Mouse (Mus musculus) thymus, postnatal 25 days (tissue): Measurements from ENCODE around the gene Gm20521.

ENCODE experiments used
- DNase-seq: peaks from one replicate; pipeline ENCODE4 v3.0.0; 2022

The Gm20521 gene

GRCm38 (mm10) chr14:54883154-54884021, at the start of gene Gm20521, which contains the start of gene Bcl2l2:
Gm20521 (plus strand) TSS chr14:54883441.
Bcl2l2 (plus strand) TSS chr14:54883377.
- DNase-seq, result peak; percentile 18

DNA sequence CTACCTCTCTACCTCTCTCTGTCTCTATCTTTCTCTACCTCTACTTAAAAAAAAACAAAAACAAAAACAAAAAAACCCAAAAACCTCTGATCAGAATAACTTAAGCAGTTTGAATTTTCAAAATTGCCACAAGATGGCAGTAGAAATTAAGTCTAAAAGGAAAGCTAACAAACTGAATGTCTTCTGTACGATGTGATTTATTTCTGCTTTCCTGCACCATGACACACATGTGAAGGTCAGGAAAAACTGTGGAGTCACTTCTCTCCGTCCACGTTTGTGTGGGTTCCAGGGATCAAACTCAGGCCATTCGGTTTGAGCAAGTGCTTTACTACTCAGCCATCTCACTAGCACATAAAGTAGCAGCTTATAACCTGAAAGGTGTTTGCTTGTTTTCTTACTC, 39.8 kb upstream of the Gm20521 start:
- no peak for DNase-seq

GRCm38 (mm10) chr14:54855726-54856125, 27.5 kb upstream of the Gm20521 start:
- no peak for DNase-seq

GRCm38 (mm10) chr14:54856703-54857102, 26.5 kb upstream of the Gm20521 start:
- no peak for DNase-seq

DNA sequence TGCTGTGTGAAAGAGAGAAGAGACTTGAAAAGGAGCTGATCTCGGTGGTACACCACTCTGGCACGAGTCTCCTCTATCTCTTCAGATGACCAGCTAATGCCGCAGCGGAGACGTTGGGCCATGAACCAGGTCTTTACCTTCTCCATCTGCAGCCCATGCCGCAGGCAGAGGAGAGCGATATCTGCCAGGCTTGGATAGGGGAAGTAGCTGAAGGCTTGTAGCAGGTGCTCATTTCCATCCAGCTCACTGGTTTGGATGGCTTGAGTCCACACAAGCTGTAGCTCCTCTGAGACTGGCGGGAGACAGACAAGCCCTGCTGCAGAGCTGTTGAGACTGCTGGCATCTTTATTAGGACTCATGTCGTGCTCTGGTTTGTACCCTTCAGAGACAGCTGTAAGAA, 25.4 kb upstream of the Gm20521 start:
- no peak for DNase-seq

- DNase-seq, result peak; percentile 68
These were observed 22.7 kb upstream of the Gm20521 start for GRCm38 (mm10) chr14:54860511-54860910.

GRCm38 (mm10) chr14:54863501-54864312, 19.5 kb upstream of the Gm20521 start:
- peak; percentile 83 for DNase-seq

- peak; percentile 13 for DNase-seq
These were observed 18.8 kb upstream of the Gm20521 start for GRCm38 (mm10) chr14:54864313-54865036.

DNA sequence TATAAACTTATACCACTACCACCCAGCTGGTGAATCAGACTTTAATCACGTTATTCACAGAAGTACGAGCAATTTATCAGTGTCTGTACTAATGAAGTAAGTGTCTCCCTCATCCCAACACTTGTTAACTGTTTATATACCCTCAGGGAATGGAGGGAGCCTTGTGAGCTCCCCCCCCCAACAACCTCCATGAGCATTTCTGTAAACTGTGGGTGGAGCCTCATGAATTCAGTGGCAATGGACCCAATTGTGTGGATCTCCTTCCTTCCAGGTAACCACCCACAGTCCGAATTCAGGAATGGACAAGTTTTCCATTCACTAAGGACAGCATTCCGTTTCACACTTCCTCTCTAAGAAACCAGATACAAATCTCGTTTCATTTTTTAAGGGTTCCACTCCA, 17.6 kb upstream of the Gm20521 start:
- no peak for DNase-seq

DNA sequence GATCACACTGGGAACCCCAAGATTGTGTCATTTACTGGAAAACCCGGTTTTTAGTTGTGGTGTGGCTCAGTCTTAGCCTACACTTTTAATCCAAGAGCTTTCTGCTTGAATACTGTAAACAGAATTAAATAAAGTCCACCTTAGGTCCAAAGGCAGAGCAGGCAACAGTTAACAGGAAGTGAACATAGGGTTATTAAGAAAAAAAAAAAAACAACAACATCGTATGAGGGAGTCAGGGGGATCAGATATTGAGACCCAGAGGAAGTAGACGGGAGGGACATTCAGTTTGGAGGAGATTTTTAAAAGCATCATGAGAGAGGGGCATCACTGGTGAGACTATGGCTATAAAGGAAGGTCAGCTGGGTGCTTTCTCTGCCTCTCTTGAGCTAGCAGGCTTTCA, 17.0 kb upstream of the Gm20521 start:
- no peak for DNase-seq

- DNase-seq, result peak; percentile 53
These were observed 16.3 kb upstream of the Gm20521 start for GRCm38 (mm10) chr14:54866936-54867335.

GRCm38 (mm10) chr14:54868026-54868425, 15.2 kb upstream of the Gm20521 start:
- no peak for DNase-seq

GRCm38 (mm10) chr14:54870861-54871260, 12.4 kb upstream of the Gm20521 start, which contains the start of gene Homez:
Homez (minus strand) TSS chr14:54870961.
- DNase-seq, result no peak

DNA sequence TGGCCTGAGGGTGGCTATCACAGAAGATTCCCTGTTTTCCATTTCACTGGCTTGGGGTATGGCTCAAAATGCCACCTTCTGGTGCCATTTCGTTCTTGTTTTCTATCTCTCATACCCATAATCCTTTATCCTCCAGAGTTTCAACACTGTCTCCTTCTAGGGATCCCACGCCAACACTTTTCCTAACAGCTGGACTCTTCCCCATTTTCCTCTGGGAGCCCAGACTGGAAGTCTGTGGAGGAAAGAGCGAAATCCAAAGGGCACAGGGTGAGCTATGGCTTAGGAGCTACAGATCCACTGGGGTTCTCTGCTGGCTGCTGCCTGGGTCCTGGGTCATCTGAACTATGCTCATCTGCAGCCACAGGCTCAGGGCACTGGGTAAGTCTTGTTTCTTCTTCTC, 9.1 kb upstream of the Gm20521 start:
- no peak for DNase-seq

GRCm38 (mm10) chr14:54875844-54876538, 7.2 kb upstream of the Gm20521 start:
- DNase-seq, result no peak

DNA sequence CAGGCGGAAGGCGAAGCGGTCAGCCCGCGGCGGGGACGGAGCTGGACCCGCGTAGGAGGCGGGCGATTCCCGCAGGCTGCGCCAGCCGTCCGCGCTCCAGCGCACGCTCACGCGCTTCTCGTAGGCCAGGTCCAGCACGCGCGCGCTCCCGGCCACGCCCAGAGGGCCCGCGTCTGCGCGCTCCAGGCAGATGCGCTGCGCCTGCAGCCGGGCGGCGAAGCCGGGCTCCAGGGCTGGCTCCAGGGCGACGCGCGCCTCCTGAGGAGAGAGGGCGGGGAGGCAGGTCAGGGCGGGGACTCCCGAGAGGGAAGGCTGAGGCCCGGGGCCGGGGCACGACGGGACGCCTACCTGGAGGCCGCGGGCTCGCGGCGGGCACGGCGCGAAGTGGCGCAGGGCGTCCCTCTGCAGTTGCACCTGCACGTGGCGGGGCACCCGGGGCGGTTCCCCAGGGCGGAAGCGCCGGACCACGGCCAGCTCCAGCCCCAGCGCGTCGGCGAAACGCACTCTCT, 6.6 kb upstream of the Gm20521 start:
- peak; percentile 83 for DNase-seq

GRCm38 (mm10) chr14:54877048-54877715, 6.1 kb upstream of the Gm20521 start, which contains the start of gene Ppp1r3e:
Ppp1r3e (minus strand) TSS chr14:54877550.
- peak; percentile 68 for DNase-seq

DNA sequence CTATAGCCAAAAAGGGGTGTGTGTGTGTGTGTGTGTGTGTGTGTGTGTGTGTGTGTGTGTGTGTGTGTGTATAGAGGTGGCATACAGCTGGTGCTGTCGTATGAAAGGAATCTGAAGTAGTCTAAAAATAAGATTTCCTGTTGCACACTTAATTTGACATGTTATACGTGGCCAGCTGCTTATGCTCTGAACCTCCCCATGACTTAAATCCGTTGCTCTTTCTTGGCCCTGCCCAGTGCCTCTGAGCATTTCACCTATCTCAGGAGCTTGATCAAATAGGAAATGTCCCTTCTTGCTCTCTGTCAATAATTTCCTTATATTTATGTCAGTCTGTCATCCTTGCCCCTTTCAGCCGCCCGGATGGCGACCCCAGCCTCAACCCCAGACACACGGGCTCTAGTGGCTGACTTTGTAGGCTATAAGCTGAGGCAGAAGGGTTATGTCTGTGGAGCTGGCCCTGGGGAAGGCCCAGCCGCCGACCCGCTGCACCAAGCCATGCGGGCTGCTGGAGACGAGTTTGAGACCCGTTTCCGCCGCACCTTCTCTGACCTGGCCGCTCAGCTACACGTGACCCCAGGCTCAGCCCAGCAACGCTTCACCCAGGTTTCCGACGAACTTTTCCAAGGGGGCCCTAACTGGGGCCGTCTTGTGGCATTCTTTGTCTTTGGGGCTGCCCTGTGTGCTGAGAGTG, 926 bp downstream of the Gm20521 start:
- DNase-seq, result no peak

- no peak for DNase-seq
These were observed 2.1 kb downstream of the Gm20521 start for GRCm38 (mm10) chr14:54885309-54885708.

- DNase-seq, result no peak
These were observed 9.0 kb downstream of the Gm20521 start, which contains the start of gene Pabpn1 for GRCm38 (mm10) chr14:54892200-54892599. Pabpn1 (plus strand) TSS chr14:54892500.
